Mouse (Mus musculus) heart, embryonic 10.5 days (tissue): ENCODE measurements around the gene Acbd6. TPM values are rescaled to one million over a fixed set of nuclear protein-coding genes. Genes with fewer than 3 reads are reported as not detected.

Source experiments
- DNase-seq: peaks from one replicate; pipeline ENCODE4 v3.0.0-alpha.2; 2017; ENCODE audit warnings: low spot score
- H3K27ac ChIP-seq: fragments of 300-500 bp; sonication (generic); 2 replicates; pipeline ENCODE4 v1.5.1; 2016; ENCODE audit warnings: mild to moderate bottlenecking
- H3K27me3 ChIP-seq: fragments of 300-500 bp; sonication (generic); 2 replicates; pipeline ENCODE4 v1.6.1; 2016; ENCODE audit warnings: mild to moderate bottlenecking; ENCODE audit not compliant: poor library complexity, insufficient read depth, severe bottlenecking
- H3K36me3 ChIP-seq: fragments of 300-500 bp; sonication (generic); 2 replicates; pipeline ENCODE4 v1.6.1; 2016; ENCODE audit warnings: mild to moderate bottlenecking, moderate library complexity
- H3K4me1 ChIP-seq: fragments of 300-500 bp; sonication (generic); 2 replicates; pipeline ENCODE4 v1.6.1; 2016; ENCODE audit warnings: mild to moderate bottlenecking
- H3K4me3 ChIP-seq: fragments of 300-500 bp; sonication (generic); 2 replicates; pipeline ENCODE4 v1.5.1; 2016; ENCODE audit warnings: mild to moderate bottlenecking, moderate library complexity
- H3K9me3 ChIP-seq: fragments of 300-500 bp; sonication (generic); 2 replicates; pipeline ENCODE4 v1.6.1; 2016; ENCODE audit warnings: mild to moderate bottlenecking, moderate library complexity
- WGBS: fragments of 180-500 bp; shearing (Covaris S2); methylation state at CpG from one replicate; pipeline ENCODE4 v1.1.7; 2016; 5-methylcytosine and 5-hydroxymethylcytosine counted together
- polyA plus RNA-seq: library from polyadenylated mRNA; unstranded; fragments of >200 nt; fragmentation: Nextera tagmentation; extraction: Ambion mirVana; gene quantifications from 2 replicates; pipeline ENCODE4 v1.2.1, GENCODE M21; 2016

The Acbd6 gene
- polyA plus RNA-seq, 1 experiment from 2014 or later: 71.2 TPM

DNA sequence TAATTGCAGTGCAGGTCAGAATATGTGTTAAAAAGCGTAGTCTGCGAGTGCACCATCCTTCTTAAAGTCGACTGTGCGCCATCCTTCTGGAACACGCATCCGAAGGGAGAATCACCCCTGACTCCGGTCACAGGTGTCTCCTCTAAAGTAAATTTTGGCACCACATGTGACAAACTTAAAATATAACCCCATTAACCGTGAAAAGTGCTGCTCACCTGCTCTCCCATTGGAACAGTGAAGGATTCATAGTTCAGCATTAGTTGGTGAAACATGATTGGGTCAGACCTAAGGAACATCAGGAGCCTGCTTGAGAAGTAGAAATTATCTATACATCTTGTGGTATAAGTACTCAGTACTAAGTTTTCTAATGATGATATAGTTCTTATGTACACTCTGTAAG lies 65.3 kb downstream of the Acbd6 start:
- H3K4me1 ChIP-seq: peaks cover 4% of the 10 kb centered on the region; the same call in 1 of the 2 replicates
- no peak overlapping the region for H3K27ac ChIP-seq
- WGBS: 92% methylated on average over 8 of the region's 8 CpGs
- no peaks in the 10 kb centered on the region for H3K27me3 ChIP-seq
- no peaks in the 10 kb centered on the region for H3K9me3 ChIP-seq
- no peak for DNase-seq
- H3K36me3 ChIP-seq: peaks cover 10% of the 10 kb centered on the region
- no peak overlapping the region for H3K4me3 ChIP-seq

DNA sequence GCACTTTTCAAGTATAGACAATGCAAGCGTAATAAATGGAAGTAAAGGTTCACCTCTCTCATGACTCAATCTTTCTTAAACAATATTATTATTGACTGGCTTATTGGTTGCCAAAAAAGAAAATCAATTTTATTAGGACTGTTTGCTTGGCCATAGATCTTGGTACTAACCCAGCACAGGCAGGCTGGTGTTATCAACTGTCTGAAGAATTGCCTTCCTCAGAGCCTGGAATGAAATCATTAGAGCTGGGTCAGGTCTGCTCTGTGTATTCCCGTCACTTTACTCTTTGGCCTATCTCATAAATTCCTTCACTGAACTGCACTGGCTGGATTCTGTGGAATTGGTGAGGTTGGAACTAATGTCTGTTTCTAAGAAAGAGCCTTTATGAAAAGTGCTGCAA lies 69.8 kb downstream of the Acbd6 start:
- Histone ChIP-seq H3K36me3 (peaks cover 10% of the 10 kb centered on the region), H3K4me1 (peaks cover 4% of the 10 kb centered on the region; the same call in 1 of the 2 replicates), H3K9me3 (no peaks in the 10 kb centered on the region), H3K4me3 (no peak overlapping the region), H3K27me3 (no peaks in the 10 kb centered on the region), H3K27ac (no peak overlapping the region)
- DNase-seq: no peak
- 61% methylated on average over 2 of the region's 2 CpGs for WGBS

DNA sequence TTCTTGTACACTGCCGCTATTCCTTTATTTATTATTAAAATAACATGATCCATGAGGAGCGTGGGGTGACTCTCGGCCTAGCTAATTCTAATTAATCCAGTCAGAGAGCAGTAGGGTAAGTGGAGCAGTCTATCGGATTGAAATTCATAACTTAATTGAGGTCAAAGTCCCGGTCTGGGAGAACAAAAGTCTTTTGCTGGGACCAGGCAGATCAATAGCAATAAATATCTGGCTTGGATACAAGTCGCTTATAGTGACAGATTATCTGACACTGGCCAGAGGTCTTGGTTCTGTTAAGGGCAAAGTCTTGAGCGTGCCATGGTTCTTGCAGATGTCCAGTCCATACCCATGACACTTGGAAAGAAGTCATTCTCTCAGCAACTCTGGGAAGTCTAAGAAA lies 78.7 kb downstream of the Acbd6 start:
- Histone ChIP-seq H3K36me3 (no peaks in the 10 kb centered on the region), H3K9me3 (no peaks in the 10 kb centered on the region), H3K4me1 (no peaks in the 10 kb centered on the region), H3K27ac (no peak overlapping the region), H3K4me3 (no peak overlapping the region), H3K27me3 (no peaks in the 10 kb centered on the region)
- no peak for DNase-seq
- WGBS: 88% methylated on average over 7 of the region's 7 CpGs

DNA sequence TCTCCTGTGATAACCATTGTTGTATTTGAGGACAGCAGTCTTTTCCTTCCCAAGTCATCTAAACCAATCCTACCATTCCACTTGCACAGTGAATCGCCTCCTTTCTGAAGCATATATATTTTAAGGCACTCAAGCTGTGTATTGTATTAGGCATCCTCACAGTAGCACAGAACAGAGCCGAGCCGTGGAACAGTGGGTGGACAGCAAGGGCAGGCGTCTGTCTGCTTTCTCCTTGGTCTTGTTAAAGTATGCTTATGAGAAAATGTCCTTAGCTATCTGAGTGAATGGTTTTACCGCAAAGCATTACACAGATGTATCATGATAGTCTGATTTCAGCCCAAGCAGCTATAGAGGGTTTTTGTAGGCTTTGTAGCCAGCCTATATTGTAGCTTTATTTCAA lies 87.9 kb downstream of the Acbd6 start:
- Histone ChIP-seq H3K36me3 (no peaks in the 10 kb centered on the region), H3K4me3 (no peak overlapping the region), H3K27me3 (no peaks in the 10 kb centered on the region), H3K9me3 (no peaks in the 10 kb centered on the region), H3K27ac (peak overlapping the region; percentile 44; the same call in 1 of the 2 replicates), H3K4me1 (peaks cover 15% of the 10 kb centered on the region)
- no peak for DNase-seq
- 77% methylated on average over 5 of the region's 5 CpGs for WGBS

DNA sequence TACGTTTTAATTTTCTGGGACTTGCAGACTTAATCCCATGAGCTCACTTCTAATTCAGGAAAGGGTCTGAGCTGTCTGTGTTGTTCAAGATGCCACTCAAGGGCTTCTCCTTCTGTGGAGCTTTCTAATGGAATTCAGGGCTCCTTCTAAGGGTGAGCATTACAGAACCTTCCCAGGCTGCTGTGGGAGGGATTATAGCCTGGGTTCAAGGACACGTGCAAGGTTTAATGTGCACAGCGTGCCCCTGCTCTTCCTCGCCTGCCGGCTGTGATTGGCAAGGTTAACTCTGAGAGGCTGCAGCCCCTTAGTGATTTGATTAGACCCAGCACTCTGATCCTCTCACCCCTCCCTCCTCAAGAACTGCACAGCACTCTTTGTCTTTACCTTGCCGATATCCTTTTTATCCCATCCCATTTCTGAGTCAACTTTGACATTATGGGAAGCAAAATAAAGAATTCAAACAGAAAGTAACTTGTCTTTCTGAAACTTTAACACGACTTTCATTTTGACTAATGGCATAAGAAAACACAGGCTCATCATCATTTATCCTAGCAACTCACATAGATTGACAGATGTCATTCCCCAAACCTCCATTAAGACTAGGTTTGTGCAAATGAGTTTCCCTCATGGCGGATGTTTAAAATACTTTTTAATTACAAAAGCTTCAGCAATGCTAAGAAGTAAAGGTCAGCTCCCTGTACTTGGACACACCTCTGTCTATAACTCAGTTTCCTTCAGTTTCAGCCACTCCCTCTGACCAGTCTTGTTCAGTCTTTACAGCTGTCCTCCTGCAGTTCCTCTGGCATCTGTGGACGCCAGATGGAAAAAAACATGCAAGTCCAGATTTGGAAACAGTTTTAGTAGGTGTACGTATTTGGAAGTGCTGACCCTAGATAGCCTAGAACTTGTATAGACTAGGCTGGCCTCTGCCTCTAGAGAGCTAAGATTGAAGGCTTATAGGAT lies 88.7 kb downstream of the Acbd6 start:
- DNase-seq: no peak
- H3K4me3 ChIP-seq: no peak overlapping the region
- H3K36me3 ChIP-seq: no peaks in the 10 kb centered on the region
- 46% methylated on average over 10 of the region's 10 CpGs for WGBS
- peaks cover 18% of the 10 kb centered on the region for H3K4me1 ChIP-seq
- no peaks in the 10 kb centered on the region for H3K27me3 ChIP-seq
- H3K9me3 ChIP-seq: no peaks in the 10 kb centered on the region
- 0 out of 2 replicates have a peak overlapping the region, but pooled peaks have one; percentile 17 for H3K27ac ChIP-seq

DNA sequence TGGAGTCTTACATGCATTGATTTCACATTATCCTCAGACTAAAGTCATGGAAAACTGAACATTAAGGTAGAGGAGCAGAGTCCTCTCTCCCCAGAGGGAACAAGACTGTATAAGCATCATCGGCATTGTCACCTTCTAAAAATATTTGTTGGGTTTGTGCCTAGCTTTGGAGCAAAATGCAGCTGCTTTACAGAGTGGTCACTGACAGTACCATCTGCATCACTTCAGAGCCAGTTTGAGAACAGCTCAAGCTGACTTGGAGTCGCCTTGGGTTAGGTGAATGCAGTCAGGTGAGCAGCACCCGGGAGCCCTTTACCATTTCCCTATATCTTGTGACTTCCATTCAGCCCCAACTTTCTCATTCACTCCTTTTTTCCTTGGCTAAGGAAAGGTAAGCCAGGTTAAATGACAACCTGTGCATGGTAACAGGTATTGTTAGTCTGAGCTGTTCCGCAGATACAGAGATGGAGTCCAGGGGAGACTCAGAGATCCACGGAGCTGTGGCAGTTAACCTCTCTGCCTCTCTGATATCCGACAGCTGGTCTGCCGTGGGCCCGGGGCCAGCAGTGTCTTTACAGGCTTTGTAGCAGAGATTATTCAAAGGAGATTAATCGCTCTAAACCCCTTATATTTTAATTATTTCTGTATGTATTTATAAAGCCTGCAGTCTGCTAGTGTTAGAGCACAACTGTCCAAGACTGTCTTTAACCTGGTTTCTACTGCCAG lies 92.4 kb downstream of the Acbd6 start:
- Histone ChIP-seq H3K27me3 (no peaks in the 10 kb centered on the region), H3K4me1 (peaks cover 17% of the 10 kb centered on the region), H3K4me3 (no peak overlapping the region), H3K9me3 (no peaks in the 10 kb centered on the region), H3K27ac (no peak overlapping the region), H3K36me3 (no peaks in the 10 kb centered on the region)
- 77% methylated on average over 9 of the region's 9 CpGs for WGBS
- DNase-seq: no peak

DNA sequence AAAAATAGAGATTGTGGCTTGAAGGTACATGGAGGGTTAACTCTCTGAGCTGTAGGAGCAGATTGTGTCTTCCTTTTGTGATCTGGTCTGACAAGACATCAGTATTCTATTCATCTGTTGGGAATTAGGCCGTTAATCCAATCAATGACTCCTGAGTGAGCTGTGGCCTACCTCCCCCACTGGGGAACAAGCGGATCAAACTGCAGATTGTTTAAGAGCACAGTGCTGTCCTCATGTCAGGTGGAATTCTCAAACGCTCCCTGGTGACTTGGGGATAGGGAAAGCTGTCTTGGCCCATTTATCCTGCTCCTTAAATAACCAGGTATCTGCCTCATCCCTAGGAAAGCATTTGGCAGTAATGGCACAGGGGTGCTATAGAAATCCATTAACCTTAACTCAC lies 97.0 kb downstream of the Acbd6 start:
- no peaks in the 10 kb centered on the region for H3K27me3 ChIP-seq
- peaks cover 3% of the 10 kb centered on the region; the same call in 1 of the 2 replicates for H3K4me1 ChIP-seq
- no peaks in the 10 kb centered on the region for H3K9me3 ChIP-seq
- no peak overlapping the region for H3K27ac ChIP-seq
- no peaks in the 10 kb centered on the region for H3K36me3 ChIP-seq
- WGBS: 46% methylated on average over 3 of the region's 3 CpGs
- H3K4me3 ChIP-seq: no peak overlapping the region
- DNase-seq: no peak

DNA sequence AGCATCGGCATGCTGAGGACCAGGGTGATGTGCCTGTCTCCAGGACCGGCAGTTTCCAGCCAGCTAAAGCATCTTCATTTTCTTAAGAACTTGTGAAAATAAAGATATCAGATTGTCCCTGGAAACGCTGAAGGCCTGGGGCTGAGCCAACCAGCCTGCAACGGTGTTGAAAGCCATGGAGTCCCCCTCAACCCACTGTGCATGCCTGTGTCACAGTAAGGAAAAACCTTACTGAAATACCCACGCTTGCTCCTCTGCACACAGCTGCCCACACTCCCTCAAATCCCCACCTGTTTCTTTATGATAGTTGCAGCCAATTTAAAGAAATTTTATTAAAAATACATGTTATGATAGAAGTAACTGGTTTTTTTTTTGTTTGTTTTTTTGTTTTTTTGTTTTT lies 98.4 kb downstream of the Acbd6 start:
- 61% methylated on average over 5 of the region's 5 CpGs for WGBS
- Histone ChIP-seq H3K27ac (no peak overlapping the region), H3K27me3 (no peaks in the 10 kb centered on the region), H3K4me3 (no peak overlapping the region), H3K36me3 (no peaks in the 10 kb centered on the region), H3K9me3 (no peaks in the 10 kb centered on the region), H3K4me1 (no peaks in the 10 kb centered on the region)
- no peak for DNase-seq

DNA sequence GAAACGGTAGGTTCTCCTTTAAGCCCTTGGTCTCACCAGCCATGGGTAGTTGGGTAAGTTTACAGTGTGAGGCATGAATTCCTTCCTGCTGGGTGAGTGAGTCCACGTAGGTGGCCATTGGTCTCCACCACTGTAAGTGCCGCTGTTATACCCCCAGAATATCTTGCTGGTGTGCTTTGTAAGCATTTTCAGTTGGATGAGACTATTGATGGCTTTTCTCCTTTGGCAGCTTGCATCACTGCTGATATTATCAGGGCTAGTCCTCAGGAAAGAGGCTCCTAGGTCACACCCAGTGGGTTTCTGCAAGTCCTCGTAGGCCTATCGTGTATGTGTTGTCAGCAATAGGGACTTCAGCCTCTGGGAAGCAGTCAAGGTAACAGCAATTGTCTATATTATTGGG lies 106.1 kb downstream of the Acbd6 start:
- Histone ChIP-seq H3K27ac (no peak overlapping the region), H3K27me3 (no peaks in the 10 kb centered on the region), H3K9me3 (no peaks in the 10 kb centered on the region), H3K4me3 (no peak overlapping the region), H3K36me3 (no peaks in the 10 kb centered on the region), H3K4me1 (no peaks in the 10 kb centered on the region)
- WGBS: 77% methylated on average over 5 of the region's 5 CpGs
- no peak for DNase-seq

DNA sequence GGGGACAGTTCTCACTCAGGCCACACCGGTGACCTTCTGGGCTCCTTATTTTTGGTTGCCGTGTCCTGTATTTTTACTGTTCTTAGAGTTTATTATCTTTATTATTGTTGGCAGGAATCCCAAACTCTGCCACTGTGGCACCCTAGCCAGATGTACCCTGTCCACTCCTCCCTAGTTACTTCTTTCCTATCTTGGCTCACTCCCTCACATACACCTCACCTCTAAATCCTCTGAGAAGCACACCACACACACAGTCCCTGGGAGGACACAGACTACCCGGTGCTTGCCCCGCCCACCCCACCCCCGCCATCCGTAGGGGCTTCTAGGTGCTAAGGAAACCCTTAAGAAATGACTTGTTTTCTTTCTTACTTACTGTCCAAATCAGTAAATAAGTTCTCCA lies 117.7 kb downstream of the Acbd6 start:
- Histone ChIP-seq H3K27ac (no peak overlapping the region), H3K27me3 (no peaks in the 10 kb centered on the region)
- WGBS: 74% methylated on average over 6 of the region's 6 CpGs

DNA sequence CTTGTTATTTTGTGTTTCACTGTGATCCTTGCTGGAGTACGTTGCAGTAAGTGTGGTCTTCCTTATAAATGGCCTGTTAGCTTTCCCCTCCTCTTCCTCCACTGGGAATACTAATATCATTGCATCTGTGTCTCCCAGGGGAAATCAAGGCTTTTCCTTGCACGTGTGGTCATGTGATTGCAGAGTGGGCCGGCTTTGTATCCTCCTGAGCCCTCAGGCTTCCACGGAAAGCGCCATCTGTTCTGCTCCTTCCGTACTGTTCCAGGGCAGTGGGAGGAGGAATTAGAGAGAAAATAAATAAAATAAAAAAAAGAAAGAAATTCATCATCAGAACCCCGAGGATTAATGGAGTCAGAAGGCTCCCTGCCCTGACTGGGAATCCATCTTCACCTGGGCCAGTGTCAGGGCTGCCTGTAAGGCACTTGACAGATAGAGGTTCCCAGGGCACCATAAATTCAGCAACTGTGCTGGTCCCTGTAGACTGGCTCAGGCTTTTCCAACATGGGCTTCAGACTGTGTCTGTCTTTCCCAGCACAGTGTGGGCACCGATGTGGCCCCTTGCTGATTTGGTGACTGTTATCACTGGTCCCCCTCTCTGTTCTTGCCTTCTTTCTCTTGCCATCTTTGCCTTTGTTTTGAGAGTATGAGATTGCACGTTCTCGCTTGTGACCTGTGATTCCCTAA lies 123.3 kb downstream of the Acbd6 start:
- H3K9me3 ChIP-seq: no peaks in the 10 kb centered on the region
- H3K4me1 ChIP-seq: 0 out of 2 replicates have a peak, but pooled peaks cover 4% of the 10 kb centered on the region
- no peak overlapping the region for H3K27ac ChIP-seq
- DNase-seq: no peak
- no peaks in the 10 kb centered on the region for H3K27me3 ChIP-seq
- H3K4me3 ChIP-seq: no peak overlapping the region
- 0 out of 2 replicates have a peak, but pooled peaks cover 2% of the 10 kb centered on the region for H3K36me3 ChIP-seq
- WGBS: 78% methylated on average over 10 of the region's 10 CpGs

More for the DNA sequence above, 117.7 kb downstream of the Acbd6 start:
- Histone ChIP-seq H3K4me3 (no peak overlapping the region), H3K4me1 (no peaks in the 10 kb centered on the region), H3K36me3 (0 out of 2 replicates have a peak, but pooled peaks cover 6% of the 10 kb centered on the region), H3K9me3 (no peaks in the 10 kb centered on the region)
- no peak for DNase-seq

DNA sequence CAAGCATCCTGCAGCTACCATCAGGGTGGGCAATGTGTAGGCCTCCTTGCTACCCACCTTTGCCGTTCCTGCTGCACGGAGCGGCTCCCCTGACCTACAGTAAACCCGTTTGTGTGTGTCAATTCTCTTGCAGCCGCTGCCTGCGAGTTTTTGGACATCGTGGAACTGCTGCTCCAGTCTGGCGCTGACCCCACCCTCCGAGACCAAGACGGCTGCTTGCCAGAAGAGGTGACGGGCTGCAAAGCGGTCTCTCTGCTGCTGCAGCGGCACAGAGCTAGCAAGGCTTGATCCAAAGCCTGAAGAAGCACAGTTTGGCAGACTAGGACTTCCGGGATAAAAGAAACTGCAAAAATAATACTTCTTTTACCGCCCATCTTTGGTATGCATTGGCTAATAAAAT lies 128.9 kb downstream of the Acbd6 start:
- WGBS: 86% methylated on average over 15 of the region's 15 CpGs
- H3K4me3 ChIP-seq: no peak overlapping the region
- H3K4me1 ChIP-seq: 0 out of 2 replicates have a peak, but pooled peaks cover 4% of the 10 kb centered on the region

More for the DNA sequence above, 128.9 kb downstream of the Acbd6 start:
- DNase-seq: peak; percentile 75
- H3K27me3 ChIP-seq: no peaks in the 10 kb centered on the region
- H3K36me3 ChIP-seq: no peaks in the 10 kb centered on the region
- no peak overlapping the region for H3K27ac ChIP-seq
- no peaks in the 10 kb centered on the region for H3K9me3 ChIP-seq
